Mouse (Mus musculus) midbrain, postnatal 0 days (tissue): Measurements from ENCODE around the gene Usp19. TPM values are rescaled to one million over a fixed set of nuclear protein-coding genes. Genes with fewer than 3 reads are reported as not detected.

ENCODE experiments used
- ATAC-seq: fragments of 200-750 bp; cut with Nextera tagmentation; 2 replicates; pipeline ENCODE4 v1.8.0; 2017; ENCODE audit warnings: moderate number of reproducible peaks, mild to moderate bottlenecking, moderate TSS enrichment, moderate library complexity; ENCODE audit not compliant: low FRiP score
- DNase-seq: peaks from one replicate; pipeline ENCODE4 v3.0.0-alpha.2; 2015; ENCODE audit warnings: low spot score
- H3K27ac ChIP-seq: fragments of 300-500 bp; sonication (generic); 2 replicates; pipeline ENCODE4 v1.5.1; 2014; ENCODE audit warnings: low read depth, mild to moderate bottlenecking, low read length, mixed read lengths
- H3K27me3 ChIP-seq: fragments of 300-500 bp; sonication (generic); 2 replicates; pipeline ENCODE4 v1.6.1; 2014; ENCODE audit warnings: low read length, control low read depth, mixed read lengths; ENCODE audit not compliant: insufficient read depth
- H3K36me3 ChIP-seq: fragments of 300-500 bp; sonication (generic); 2 replicates; pipeline ENCODE4 v1.6.1; 2014; ENCODE audit warnings: low read length, control low read depth, mixed read lengths; ENCODE audit not compliant: insufficient read depth
- H3K4me1 ChIP-seq: fragments of 300-500 bp; sonication (generic); 2 replicates; pipeline ENCODE4 v1.6.1; 2014; ENCODE audit warnings: mild to moderate bottlenecking, control low read depth, antibody characterized with exemption, low read length, mixed read lengths; ENCODE audit not compliant: insufficient read depth
- H3K4me2 ChIP-seq: fragments of 300-500 bp; sonication (generic); 2 replicates; pipeline ENCODE4 v1.6.1; 2014; ENCODE audit warnings: low read depth, mild to moderate bottlenecking, low read length, mixed read lengths; ENCODE audit not compliant: poor library complexity, severe bottlenecking
- H3K4me3 ChIP-seq: fragments of 300-500 bp; sonication (generic); 2 replicates; pipeline ENCODE4 v1.5.1; 2014; ENCODE audit warnings: low read depth, mild to moderate bottlenecking, low read length, moderate library complexity
- H3K9ac ChIP-seq: fragments of 300-500 bp; sonication (generic); replicated peaks from 2 replicates; pipeline ENCODE4 v1.6.1; 2014; ENCODE audit warnings: mild to moderate bottlenecking, low read length, moderate library complexity, mixed read lengths; ENCODE audit not compliant: poor library complexity, severe bottlenecking
- H3K9me3 ChIP-seq: fragments of 300-500 bp; sonication (generic); 2 replicates; pipeline ENCODE4 v1.6.1; 2016; ENCODE audit warnings: low read length, control low read depth
- CTCF ChIP-seq: IDR thresholded peaks from 2 replicates; pipeline ENCODE4 v1.5.1; 2016; ENCODE audit warnings: antibody characterized with exemption, mild to moderate bottlenecking
- WGBS: fragments of 180-500 bp; shearing (Covaris S2); extraction: QIAGEN DNeasy Blood & Tissue Kit; methylation state at CpG from one replicate; pipeline ENCODE4 v1.1.7; 2014; 5-methylcytosine and 5-hydroxymethylcytosine counted together
- polyA plus RNA-seq: library from polyadenylated mRNA; unstranded; fragments of >200 nt; fragmentation: Nextera tagmentation; extraction: Ambion mirVana; gene quantifications from 2 replicates; pipeline ENCODE4 v1.2.1, GENCODE M21; 2015
- total RNA-seq: library from RNA; depleted of rRNA; stranded (reverse); fragments of >200 nt; gene quantifications from 2 replicates; pipeline ENCODE4 v1.2.3, GENCODE M21; 2014

Gene Usp19
- total and polyA plus RNA-seq, 2 experiments from 2014 or later = 50.7 to 113 TPM

GRCm38 (mm10) chr9:108481520-108482210 lies 8.7 kb upstream of the Usp19 start:
- H3K27me3 ChIP-seq = no peaks in the 10 kb centered on the region
- ATAC-seq (no peak), DNase-seq (no peak)
- H3K4me2 ChIP-seq = no peak overlapping the region
- H3K4me3 ChIP-seq = no peak overlapping the region
- no peaks in the 10 kb centered on the region for H3K9me3 ChIP-seq
- H3K4me1 ChIP-seq = peaks cover 16% of the 10 kb centered on the region; the same call in 1 of the 2 replicates
- H3K36me3 ChIP-seq = no peaks in the 10 kb centered on the region
- WGBS = 91% methylated on average over 19 of the region's 19 CpGs
- no peak overlapping the region for H3K9ac ChIP-seq
- H3K27ac ChIP-seq = no peak overlapping the region
- TF ChIP-seq CTCF = no peak

- Histone ChIP-seq H3K4me2 (no peak overlapping the region), H3K27ac (no peak overlapping the region), H3K4me1 (peaks cover 16% of the 10 kb centered on the region; the same call in 1 of the 2 replicates), H3K27me3 (no peaks in the 10 kb centered on the region), H3K9ac (no peak overlapping the region), H3K36me3 (no peaks in the 10 kb centered on the region), H3K9me3 (no peaks in the 10 kb centered on the region), H3K4me3 (no peak overlapping the region)
- WGBS = 94% methylated on average over 18 of the region's 18 CpGs
- ATAC-seq (no peak), DNase-seq (no peak)
- TF ChIP-seq CTCF = no peak
These were observed 7.2 kb upstream of the Usp19 start for GRCm38 (mm10) chr9:108483051-108483790.

- H3K27me3 ChIP-seq = no peaks in the 10 kb centered on the region
These were observed 6.4 kb upstream of the Usp19 start for GRCm38 (mm10) chr9:108484021-108484420.

GRCm38 (mm10) chr9:108485301-108485875 lies 5.0 kb upstream of the Usp19 start:
- Histone ChIP-seq H3K27me3 (no peaks in the 10 kb centered on the region), H3K36me3 (no peaks in the 10 kb centered on the region; the same call in 1 of the 2 replicates), H3K9ac (no peak overlapping the region), H3K4me3 (no peak overlapping the region), H3K4me2 (no peak overlapping the region), H3K9me3 (no peaks in the 10 kb centered on the region), H3K4me1 (0 out of 2 replicates have a peak, but pooled peaks cover 3% of the 10 kb centered on the region), H3K27ac (no peak overlapping the region)
- TF ChIP-seq CTCF = no peak
- DNase-seq (no peak), ATAC-seq (no peak)
- WGBS = 97% methylated on average over 19 of the region's 19 CpGs

More at GRCm38 (mm10) chr9:108484021-108484420, 6.4 kb upstream of the Usp19 start:
- peaks cover 11% of the 10 kb centered on the region; the same call in 1 of the 2 replicates for H3K4me1 ChIP-seq
- ATAC-seq (no peak), DNase-seq (no peak)
- H3K4me2 ChIP-seq = no peak overlapping the region
- no peak for TF ChIP-seq CTCF
- H3K9me3 ChIP-seq = no peaks in the 10 kb centered on the region
- no peak overlapping the region for H3K9ac ChIP-seq
- no peak overlapping the region for H3K27ac ChIP-seq
- 96% methylated on average over 15 of the region's 15 CpGs for WGBS
- H3K4me3 ChIP-seq = no peak overlapping the region
- no peaks in the 10 kb centered on the region; the same call in 1 of the 2 replicates for H3K36me3 ChIP-seq

GRCm38 (mm10) chr9:108486973-108487530 lies 3.4 kb upstream of the Usp19 start:
- no peaks in the 10 kb centered on the region; the same call in 1 of the 2 replicates for H3K36me3 ChIP-seq
- no peaks in the 10 kb centered on the region for H3K27me3 ChIP-seq
- H3K27ac ChIP-seq = no peak overlapping the region
- H3K4me2 ChIP-seq = no peak overlapping the region
- 96% methylated on average over 8 of the region's 8 CpGs for WGBS
- no peak overlapping the region for H3K9ac ChIP-seq
- no peak overlapping the region for H3K4me3 ChIP-seq
- H3K9me3 ChIP-seq = no peaks in the 10 kb centered on the region
- no peak for ATAC-seq
- 0 out of 2 replicates have a peak, but pooled peaks cover 8% of the 10 kb centered on the region for H3K4me1 ChIP-seq
- TF ChIP-seq CTCF = no peak
- DNase-seq = no peak
